16 mouse cellular contexts compared by ENCODE assay signal in genomic region chr13:33030281-33030680, GRCm38 (mm10). TPM values are rescaled to one million over a fixed set of nuclear protein-coding genes. Genes with fewer than 3 reads are reported as not detected.
"Had no signal": no experiment of that assay in that cellular context is flagged by ENCODE, and none has a peak within 500 bp of the region (broad histone marks: within the 10 kb centered on the region; RNA-seq: fewer than 3 reads in every experiment).

No protein-coding gene starts in this region.

- DNase-seq: kidney, postnatal 10 days; kidney, postnatal 4 days; left cerebral cortex, postnatal 4 days; lung, adult 18-20 months; right cerebral cortex, adult 18-20 months; right cerebral cortex, postnatal 25 days; thymus, postnatal 4 days had no signal

- H3K27me3 ChIP-seq: limb, embryonic 13.5 days; midbrain, embryonic 13.5 days had no signal

- H3K9ac ChIP-seq: limb, embryonic 13.5 days; liver, embryonic 14.5 days; midbrain, embryonic 13.5 days had no signal

- H3K4me3 ChIP-seq: layer of hippocampus, adult 2 months; limb, embryonic 13.5 days; midbrain, embryonic 13.5 days had no signal

- H3K9me3 ChIP-seq: limb, embryonic 13.5 days; midbrain, embryonic 13.5 days had no signal

- ATAC-seq: midbrain, embryonic 13.5 days had no signal

- H3K27ac ChIP-seq: layer of hippocampus, adult 2 months; limb, embryonic 13.5 days; liver, embryonic 14.5 days; midbrain, embryonic 13.5 days had no signal

- H3K4me2 ChIP-seq: limb, embryonic 13.5 days; midbrain, embryonic 13.5 days had no signal

- H3K4me1 ChIP-seq: limb, embryonic 13.5 days; midbrain, embryonic 13.5 days had no signal

- H3K36me3 ChIP-seq: limb, embryonic 13.5 days; midbrain, embryonic 13.5 days had no signal

RNA-seq across cellular contexts. Expression of gene Serpinb9b, which starts 3.1 kb away (rescaled TPM):
- total RNA-seq: layer of hippocampus, adult 2 months; layer of hippocampus, postnatal 10 days; liver, adult 2 months; megakaryocyte-erythroid progenitor cell, adult 5-6 weeks had no signal
- polyA plus RNA-seq: limb, embryonic 13.5 days; small intestine, adult 2 months; stomach, embryonic 16.5 days had no signal

RNA-seq across cellular contexts. Expression of gene Serpinb1b, which starts 48.1 kb away (rescaled TPM):
- total RNA-seq: megakaryocyte-erythroid progenitor cell, adult 5-6 weeks had no signal
- polyA plus RNA-seq: liver, adult 2 months; liver, embryonic 14.5 days; small intestine, adult 2 months had no signal
